Mouse (Mus musculus): ENCODE measurements around the gene Col6a5. TPM values are rescaled to one million over a fixed set of nuclear protein-coding genes. Genes with fewer than 3 reads are reported as not detected.

The Col6a5 gene
- polyA plus RNA-seq (2015; fragmentation: Nextera tagmentation; extraction: Ambion mirVana) = 0.09 and 0.16 TPM in 2 replicates

GRCm38 (mm10) chr9:105960533-105960932 is at the start of gene Col6a5:
Gene Col6a5, minus strand, starts transcription at chr9:105960643.
- H3K27ac ChIP-seq = no peak within 1 kb of the TSS
- no peak within 1 kb of the TSS for H3K4me2 ChIP-seq (ENCODE audit: low read length)
- H3K9me3 ChIP-seq (replicated peaks; ENCODE audit: low read length) = no peaks in the 10 kb centered on the region
- TF ChIP-seq CTCF (IDR thresholded peaks at IDR 0.05; ENCODE audit: low read depth) = no peak
- no peaks in the 10 kb centered on the region for H3K36me3 ChIP-seq (ENCODE audit: insufficient read depth, low read length)
- H3K4me1 ChIP-seq (replicated peaks; ENCODE audit: insufficient read depth, low read length) = no peaks in the 10 kb centered on the region
- H3K4me3 ChIP-seq (replicated peaks; ENCODE audit: low read depth, low read length) = no peak within 1 kb of the TSS
- H3K9ac ChIP-seq (ENCODE audit: low read depth, low read length) = no peak within 1 kb of the TSS
- H3K27me3 ChIP-seq (ENCODE audit: insufficient read depth, low read length) = no peaks in the 10 kb centered on the region
- DNase-seq (ENCODE audit: low spot score) (peak; percentile 19), ATAC-seq (replicated peaks; ENCODE audit: low FRiP score, low read depth) (no peak)
- WGBS = 6% methylated on average over 13 of the region's 13 CpGs

GRCm38 (mm10) chr9:105997955-105998354 is 37.5 kb upstream of the Col6a5 start:
- Histone ChIP-seq H3K27me3 (ENCODE audit: insufficient read depth, low read length) (no peaks in the 10 kb centered on the region), H3K9ac (ENCODE audit: low read depth, low read length) (no peak overlapping the region), H3K4me1 (replicated peaks; ENCODE audit: insufficient read depth, low read length) (no peaks in the 10 kb centered on the region), H3K4me3 (replicated peaks; ENCODE audit: low read depth, low read length) (no peak overlapping the region), H3K9me3 (replicated peaks; ENCODE audit: low read length) (no peaks in the 10 kb centered on the region), H3K4me2 (ENCODE audit: low read length) (no peak overlapping the region), H3K27ac (no peak overlapping the region), H3K36me3 (ENCODE audit: insufficient read depth, low read length) (no peaks in the 10 kb centered on the region)
- 49% methylated on average over 11 of the region's 11 CpGs for WGBS
- no peak for TF ChIP-seq CTCF (IDR thresholded peaks at IDR 0.05; ENCODE audit: low read depth)
- DNase-seq (ENCODE audit: low spot score) (no peak), ATAC-seq (replicated peaks; ENCODE audit: low FRiP score, low read depth) (no peak)

GRCm38 (mm10) chr9:105992425-105992824 is 32.0 kb upstream of the Col6a5 start:
- no peak overlapping the region for H3K4me2 ChIP-seq (ENCODE audit: low read length)
- no peak overlapping the region for H3K27ac ChIP-seq
- no peak for TF ChIP-seq CTCF (IDR thresholded peaks at IDR 0.05; ENCODE audit: low read depth)
- no peaks in the 10 kb centered on the region for H3K36me3 ChIP-seq (ENCODE audit: insufficient read depth, low read length)
- DNase-seq (ENCODE audit: low spot score) (no peak), ATAC-seq (replicated peaks; ENCODE audit: low FRiP score, low read depth) (no peak)
- no peak overlapping the region for H3K9ac ChIP-seq (ENCODE audit: low read depth, low read length)
- no peak overlapping the region for H3K4me3 ChIP-seq (replicated peaks; ENCODE audit: low read depth, low read length)
- H3K9me3 ChIP-seq (replicated peaks; ENCODE audit: low read length) = no peaks in the 10 kb centered on the region
- H3K27me3 ChIP-seq (ENCODE audit: insufficient read depth, low read length) = no peaks in the 10 kb centered on the region
- H3K4me1 ChIP-seq (replicated peaks; ENCODE audit: insufficient read depth, low read length) = no peaks in the 10 kb centered on the region
- 69% methylated on average over 6 of the region's 6 CpGs for WGBS

GRCm38 (mm10) chr9:105990099-105990498 is 29.7 kb upstream of the Col6a5 start:
- Histone ChIP-seq H3K4me1 (replicated peaks; ENCODE audit: insufficient read depth, low read length) (no peaks in the 10 kb centered on the region), H3K9me3 (replicated peaks; ENCODE audit: low read length) (no peaks in the 10 kb centered on the region), H3K27me3 (ENCODE audit: insufficient read depth, low read length) (no peaks in the 10 kb centered on the region), H3K4me3 (replicated peaks; ENCODE audit: low read depth, low read length) (no peak overlapping the region), H3K36me3 (ENCODE audit: insufficient read depth, low read length) (no peaks in the 10 kb centered on the region), H3K27ac (no peak overlapping the region), H3K4me2 (ENCODE audit: low read length) (no peak overlapping the region), H3K9ac (ENCODE audit: low read depth, low read length) (no peak overlapping the region)
- ATAC-seq (replicated peaks; ENCODE audit: low FRiP score, low read depth) = no peak
- no peak for TF ChIP-seq CTCF (IDR thresholded peaks at IDR 0.05; ENCODE audit: low read depth)
- DNase-seq (ENCODE audit: low spot score) = peak; percentile 59
- WGBS = 36% methylated on average over 6 of the region's 6 CpGs

- no peak overlapping the region for H3K9ac ChIP-seq (ENCODE audit: low read depth, low read length)
- DNase-seq (ENCODE audit: low spot score) = no peak
- no peak overlapping the region for H3K4me2 ChIP-seq (ENCODE audit: low read length)
- no peak for ATAC-seq (replicated peaks; ENCODE audit: low FRiP score, low read depth)
- H3K27me3 ChIP-seq (ENCODE audit: insufficient read depth, low read length) = no peaks in the 10 kb centered on the region
- WGBS = 82% methylated on average over 6 of the region's 6 CpGs
- no peaks in the 10 kb centered on the region for H3K9me3 ChIP-seq (replicated peaks; ENCODE audit: low read length)
- no peak overlapping the region for H3K4me3 ChIP-seq (replicated peaks; ENCODE audit: low read depth, low read length)
- no peaks in the 10 kb centered on the region for H3K4me1 ChIP-seq (replicated peaks; ENCODE audit: insufficient read depth, low read length)
- H3K27ac ChIP-seq = no peak overlapping the region
- TF ChIP-seq CTCF (IDR thresholded peaks at IDR 0.05; ENCODE audit: low read depth) = no peak
- no peaks in the 10 kb centered on the region for H3K36me3 ChIP-seq (ENCODE audit: insufficient read depth, low read length)
Observed at GRCm38 (mm10) chr9:105989468-105989867, 29.0 kb upstream of the Col6a5 start.

- Histone ChIP-seq H3K36me3 (ENCODE audit: insufficient read depth, low read length) (no peaks in the 10 kb centered on the region), H3K9me3 (replicated peaks; ENCODE audit: low read length) (no peaks in the 10 kb centered on the region), H3K4me3 (replicated peaks; ENCODE audit: low read depth, low read length) (no peak overlapping the region), H3K9ac (ENCODE audit: low read depth, low read length) (no peak overlapping the region), H3K4me1 (replicated peaks; ENCODE audit: insufficient read depth, low read length) (no peaks in the 10 kb centered on the region), H3K4me2 (ENCODE audit: low read length) (no peak overlapping the region), H3K27me3 (ENCODE audit: insufficient read depth, low read length) (no peaks in the 10 kb centered on the region), H3K27ac (no peak overlapping the region)
- WGBS = 64% methylated on average over 8 of the region's 8 CpGs
- ATAC-seq (replicated peaks; ENCODE audit: low FRiP score, low read depth) (no peak), DNase-seq (ENCODE audit: low spot score) (peak; percentile 66)
- TF ChIP-seq CTCF (IDR thresholded peaks at IDR 0.05; ENCODE audit: low read depth) = peak; percentile 66
Observed at GRCm38 (mm10) chr9:105988096-105988495, 27.7 kb upstream of the Col6a5 start.

- no peak for TF ChIP-seq CTCF (IDR thresholded peaks at IDR 0.05; ENCODE audit: low read depth)
- Histone ChIP-seq H3K9me3 (replicated peaks; ENCODE audit: low read length) (no peaks in the 10 kb centered on the region), H3K36me3 (ENCODE audit: insufficient read depth, low read length) (no peaks in the 10 kb centered on the region), H3K27ac (no peak overlapping the region), H3K4me1 (replicated peaks; ENCODE audit: insufficient read depth, low read length) (no peaks in the 10 kb centered on the region), H3K9ac (ENCODE audit: low read depth, low read length) (no peak overlapping the region), H3K4me3 (replicated peaks; ENCODE audit: low read depth, low read length) (no peak overlapping the region), H3K4me2 (ENCODE audit: low read length) (no peak overlapping the region), H3K27me3 (ENCODE audit: insufficient read depth, low read length) (no peaks in the 10 kb centered on the region)
- DNase-seq (ENCODE audit: low spot score) (no peak), ATAC-seq (replicated peaks; ENCODE audit: low FRiP score, low read depth) (no peak)
- WGBS = 27% methylated on average over 10 of the region's 10 CpGs
Observed at GRCm38 (mm10) chr9:105984931-105985519, 24.6 kb upstream of the Col6a5 start.
